Mouse (Mus musculus) liver, postnatal 0 days (tissue): ENCODE data around the gene Slc7a7.

Experiments used
- CTCF ChIP-seq: sonication (generic); IDR thresholded peaks from 2 replicates; pipeline ENCODE4 v1.5.1; 2016; ENCODE audit warnings: antibody characterized with exemption, low read depth
- EP300 ChIP-seq: IDR thresholded peaks from 2 replicates; pipeline ENCODE4 v1.6.1; 2016; ENCODE audit warnings: antibody characterized with exemption, low read depth, mild to moderate bottlenecking

DNA sequence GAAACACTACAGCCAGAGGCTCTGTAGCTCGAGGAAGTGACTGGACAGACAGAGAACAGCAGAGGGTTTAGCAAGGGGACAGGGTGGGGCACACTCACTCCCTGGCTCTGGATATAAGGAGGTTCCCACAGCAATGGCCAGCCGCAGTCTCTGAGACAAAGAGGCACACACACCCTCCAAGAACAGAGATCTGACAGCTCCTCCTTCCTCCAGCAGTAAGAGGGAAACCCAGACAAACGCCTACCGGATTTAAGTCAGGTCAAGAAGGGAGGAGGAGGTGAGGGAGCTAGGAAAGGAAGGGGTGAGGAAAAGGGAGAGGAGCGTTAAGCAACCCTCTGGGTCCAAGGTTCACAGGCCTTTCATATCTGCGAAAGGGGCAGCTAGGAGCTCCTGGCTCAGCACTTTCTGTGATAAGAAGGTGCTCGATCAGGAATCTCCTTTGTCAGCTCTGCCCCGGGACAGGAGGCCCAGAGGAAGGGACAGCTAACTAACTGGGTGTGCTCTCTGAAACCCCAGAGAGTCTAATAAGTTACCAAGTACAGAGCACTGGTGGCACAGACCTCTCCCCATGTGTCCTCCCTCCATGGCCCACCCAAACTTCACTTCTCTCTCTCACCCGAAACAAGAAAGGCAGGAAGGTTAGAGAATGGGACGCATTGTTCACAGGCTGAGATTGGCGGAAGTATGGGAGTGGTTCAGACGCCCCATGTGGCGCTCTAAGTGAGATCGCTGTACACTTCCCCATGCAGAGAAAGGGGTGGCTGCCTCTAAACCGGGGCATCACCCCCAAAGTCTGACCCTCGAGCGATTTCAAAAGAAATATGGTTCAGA is 7.4 kb downstream of the Slc7a7 start:
- TF ChIP-seq CTCF (peak; percentile 15; the same call in 1 of the 2 replicates), EP300 (no peak)
